ENCODE assay signal across 8 mouse cellular contexts in the genomic region with DNA sequence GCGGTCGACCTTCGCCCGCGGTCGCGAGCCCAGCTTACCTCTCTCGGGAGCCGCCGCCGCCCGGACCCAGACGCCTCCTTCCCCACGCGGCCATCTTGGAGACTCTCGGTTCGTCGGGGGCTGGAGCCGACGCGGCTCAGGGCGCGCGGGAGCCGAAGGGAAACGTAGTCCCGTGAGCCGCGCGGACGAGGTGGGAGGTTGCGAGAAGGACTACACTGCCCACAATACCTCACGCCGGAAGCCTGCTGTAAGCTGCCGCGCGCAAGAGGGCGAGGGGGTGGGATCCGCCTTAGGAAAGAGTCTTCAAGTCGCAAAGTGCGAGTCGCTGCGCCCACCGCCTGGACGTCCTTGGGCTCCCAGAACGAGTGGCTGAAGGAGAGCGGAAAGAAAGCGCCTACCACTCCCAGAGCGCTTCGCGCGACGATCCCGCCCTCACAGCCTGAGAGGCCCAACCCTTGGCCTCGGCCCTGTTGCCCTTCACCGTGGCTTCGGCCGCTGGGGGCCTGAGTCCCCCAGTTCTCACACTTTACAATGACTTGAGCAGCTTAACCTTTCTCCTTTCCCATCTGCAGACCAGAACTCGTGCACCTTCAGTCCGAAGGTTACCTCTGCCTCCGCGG. TPM values are rescaled to one million over a fixed set of nuclear protein-coding genes. Genes with fewer than 3 reads are reported as not detected.
A peak's percentile ranks its signal among the peaks of the same experiment; 100 is the strongest.
DNase-seq lines count a peak whose midpoint lies in the region; ATAC-seq lines count a peak whose summit lies in the region.

A gene (minus strand): TSS at position 598 of the 620 bp plus-strand sequence.

- H3K27me3 ChIP-seq in hindbrain, embryonic 14.5 days (ENCODE audit: control insufficient read depth, insufficient read depth, low read length): no peaks in the 10 kb centered on the region

- H3K4me1 ChIP-seq in hindbrain, embryonic 14.5 days (replicated peaks; ENCODE audit: control insufficient read depth, insufficient read depth, low read length): peaks cover 26% of the 10 kb centered on the region

- peak within 1 kb of the TSS; percentile 88 for H3K27ac ChIP-seq in hindbrain, embryonic 14.5 days

- H3K9me3 ChIP-seq in hindbrain, embryonic 14.5 days (ENCODE audit: control insufficient read depth, low read length): no peaks in the 10 kb centered on the region

- 0 out of 2 replicates have a peak, but pooled peaks cover 5% of the 10 kb centered on the region for H3K36me3 ChIP-seq in hindbrain, embryonic 14.5 days (replicated peaks; ENCODE audit: control insufficient read depth, insufficient read depth)

- peak within 1 kb of the TSS; percentile 78 for H3K9ac ChIP-seq in hindbrain, embryonic 14.5 days

- under 1% methylated on average over 62 of the region's 62 CpGs for WGBS in hindbrain, embryonic 14.5 days

- ATAC-seq in hindbrain, embryonic 14.5 days (ENCODE audit: low FRiP score): peak; percentile 99

- H3K4me2 ChIP-seq in hindbrain, embryonic 14.5 days (replicated peaks): peak within 1 kb of the TSS; percentile 82

- peak within 1 kb of the TSS; percentile 95 for H3K4me3 ChIP-seq in hindbrain, embryonic 14.5 days (replicated peaks; ENCODE audit: low read length)

- DNase-seq in R1 (ENCODE audit: low read depth, low spot score): peak; percentile 99
- DNase-seq in cerebellum, postnatal 25 days: peak; percentile 93 to 95
- DNase-seq in frontal cortex, postnatal 25 days (ENCODE audit: low spot score in 2 of 2): peak; percentile 92 to 95
- DNase-seq in hindbrain, embryonic 14.5 days (ENCODE audit: low spot score): peak; percentile 96
- DNase-seq in layer of hippocampus, postnatal 36 days: peak; percentile 96
- DNase-seq in lung, postnatal 36 days: peak; percentile 98
- peak; percentile 99 for DNase-seq in retina, postnatal 1 day
- peak; percentile 82 to 94 for DNase-seq in urinary bladder, adult 18-20 months (ENCODE audit: low spot score in 2 of 2)

RNA-seq across cellular contexts. Expression of the gene that starts here (rescaled TPM):
- polyA plus RNA-seq in hindbrain, embryonic 14.5 days (2014; fragmentation: Nextera tagmentation; extraction: Ambion mirVana): 52.4 and 57.7 TPM in 2 replicates
- total RNA-seq in layer of hippocampus, postnatal 36 days (2021): 10 to 100 TPM; 28.1 to 28.4 TPM

Comparison
In these comparisons a context has a peak if more than half of its experiments do, and no peak if none do; other contexts are left out.
1. Peak in every context shown above with its lines: DNase-seq, ATAC-seq, H3K4me3 ChIP-seq and H3K27ac ChIP-seq.